Mouse (Mus musculus): ENCODE measurements around the gene Metrnl. TPM values are rescaled to one million over a fixed set of nuclear protein-coding genes. Genes with fewer than 3 reads are reported as not detected.

Metrnl gene
- polyA plus RNA-seq, 1 experiment from 2014 or later: 35.4 TPM

- ATAC-seq (replicated peaks; ENCODE audit: low FRiP score, low read depth) (no peak), DNase-seq (ENCODE audit: low spot score) (no peak)
- H3K9ac ChIP-seq (ENCODE audit: low read depth, low read length): no peak overlapping the region
- no peak for TF ChIP-seq CTCF (IDR thresholded peaks at IDR 0.05; ENCODE audit: low read depth)
- 84% methylated on average over 5 of the region's 5 CpGs for WGBS
- H3K36me3 ChIP-seq (ENCODE audit: insufficient read depth, low read length): no peaks in the 10 kb centered on the region
- H3K9me3 ChIP-seq (replicated peaks; ENCODE audit: low read length): no peaks in the 10 kb centered on the region
- H3K27me3 ChIP-seq (ENCODE audit: insufficient read depth, low read length): no peaks in the 10 kb centered on the region
- no peaks in the 10 kb centered on the region for H3K4me1 ChIP-seq (replicated peaks; ENCODE audit: insufficient read depth, low read length)
- H3K4me3 ChIP-seq (replicated peaks; ENCODE audit: low read depth, low read length): no peak overlapping the region
- no peak overlapping the region for H3K27ac ChIP-seq
- H3K4me2 ChIP-seq (ENCODE audit: low read length): no peak overlapping the region
Observed at GRCm38 (mm10) chr11:121695304-121696064, 5.9 kb upstream of the Metrnl start.

GRCm38 (mm10) chr11:121697271-121697670 is 4.1 kb upstream of the Metrnl start:
- TF ChIP-seq CTCF (IDR thresholded peaks at IDR 0.05; ENCODE audit: low read depth): no peak
- Histone ChIP-seq H3K9ac (ENCODE audit: low read depth, low read length) (no peak overlapping the region), H3K36me3 (ENCODE audit: insufficient read depth, low read length) (no peaks in the 10 kb centered on the region), H3K4me3 (replicated peaks; ENCODE audit: low read depth, low read length) (no peak overlapping the region), H3K27me3 (ENCODE audit: insufficient read depth, low read length) (no peaks in the 10 kb centered on the region), H3K27ac (no peak overlapping the region), H3K9me3 (replicated peaks; ENCODE audit: low read length) (no peaks in the 10 kb centered on the region), H3K4me1 (replicated peaks; ENCODE audit: insufficient read depth, low read length) (no peaks in the 10 kb centered on the region; the same call in 1 of the 2 replicates), H3K4me2 (ENCODE audit: low read length) (no peak overlapping the region)
- DNase-seq (ENCODE audit: low spot score) (no peak), ATAC-seq (replicated peaks; ENCODE audit: low FRiP score, low read depth) (no peak)
- 85% methylated on average over 4 of the region's 4 CpGs for WGBS

GRCm38 (mm10) chr11:121698381-121698955 is 2.9 kb upstream of the Metrnl start:
- Histone ChIP-seq H3K27me3 (ENCODE audit: insufficient read depth, low read length) (no peaks in the 10 kb centered on the region), H3K36me3 (ENCODE audit: insufficient read depth, low read length) (no peaks in the 10 kb centered on the region), H3K4me2 (ENCODE audit: low read length) (no peak overlapping the region), H3K4me3 (replicated peaks; ENCODE audit: low read depth, low read length) (no peak overlapping the region), H3K4me1 (replicated peaks; ENCODE audit: insufficient read depth, low read length) (no peaks in the 10 kb centered on the region; the same call in 1 of the 2 replicates), H3K27ac (no peak overlapping the region), H3K9me3 (replicated peaks; ENCODE audit: low read length) (no peaks in the 10 kb centered on the region), H3K9ac (ENCODE audit: low read depth, low read length) (no peak overlapping the region)
- 73% methylated on average over 5 of the region's 5 CpGs for WGBS
- no peak for DNase-seq (ENCODE audit: low spot score)
- no peak for ATAC-seq (replicated peaks; ENCODE audit: low FRiP score, low read depth)
- TF ChIP-seq CTCF (IDR thresholded peaks at IDR 0.05; ENCODE audit: low read depth): no peak

- H3K27me3 ChIP-seq (ENCODE audit: insufficient read depth, low read length): no peaks in the 10 kb centered on the region
- H3K36me3 ChIP-seq (ENCODE audit: insufficient read depth, low read length): no peaks in the 10 kb centered on the region
- ATAC-seq (replicated peaks; ENCODE audit: low FRiP score, low read depth) (peak; percentile 93), DNase-seq (ENCODE audit: low spot score) (peak; percentile 94)
- peak; percentile 20; the same call in 1 of the 2 replicates for TF ChIP-seq CTCF (IDR thresholded peaks at IDR 0.05; ENCODE audit: low read depth)
- under 1% methylated on average over 63 of the region's 69 CpGs for WGBS
- H3K4me1 ChIP-seq (replicated peaks; ENCODE audit: insufficient read depth, low read length): no peaks in the 10 kb centered on the region; the same call in 1 of the 2 replicates
- H3K9me3 ChIP-seq (replicated peaks; ENCODE audit: low read length): no peaks in the 10 kb centered on the region
- H3K4me3 ChIP-seq (replicated peaks; ENCODE audit: low read depth, low read length): peak overlapping the region; percentile 68
- H3K27ac ChIP-seq: peak overlapping the region; percentile 88
- H3K9ac ChIP-seq (ENCODE audit: low read depth, low read length): peak overlapping the region; percentile 73
- peak overlapping the region; percentile 97 for H3K4me2 ChIP-seq (ENCODE audit: low read length)
Observed at GRCm38 (mm10) chr11:121702111-121702894, 959 bp downstream of the Metrnl start.

DNA sequence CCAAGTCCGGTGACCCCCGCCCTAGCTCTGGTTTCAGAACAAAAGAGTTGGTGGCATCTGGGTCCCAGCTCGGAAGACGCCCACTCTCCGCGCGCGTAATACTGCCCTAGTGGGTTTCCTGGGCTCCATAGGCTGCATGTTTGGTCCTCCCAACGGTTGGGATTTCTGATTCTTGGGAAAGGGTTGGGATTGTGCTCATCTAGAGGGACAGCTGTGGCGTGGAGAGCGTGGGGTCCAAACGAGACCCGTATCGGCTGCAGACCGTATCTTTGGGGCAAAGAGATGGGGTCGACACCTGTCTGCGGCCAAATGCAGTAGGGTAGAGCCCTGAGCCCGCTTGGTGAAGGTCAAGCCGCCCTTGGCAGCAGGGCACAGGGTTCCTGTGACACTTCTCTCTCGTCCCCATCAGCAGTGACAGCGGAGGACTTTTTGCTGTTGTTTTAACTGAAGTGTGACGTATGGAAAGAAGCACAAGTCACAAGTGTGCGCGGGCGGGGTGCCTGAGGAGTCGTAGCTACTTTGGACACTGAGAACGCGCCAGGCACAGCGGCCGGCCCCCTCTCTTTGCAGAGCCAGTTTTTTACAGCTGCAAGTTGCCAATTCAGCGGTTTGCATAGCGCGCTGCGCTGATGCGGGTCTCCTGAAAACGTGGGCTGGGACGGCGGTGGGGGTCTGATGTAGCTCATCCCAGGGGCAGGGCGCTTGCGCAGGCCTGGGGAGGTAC is 1.7 kb downstream of the Metrnl start:
- H3K4me1 ChIP-seq (replicated peaks; ENCODE audit: insufficient read depth, low read length): no peaks in the 10 kb centered on the region; the same call in 1 of the 2 replicates
- peak overlapping the region; percentile 88 for H3K27ac ChIP-seq
- under 1% methylated on average over 40 of the region's 40 CpGs for WGBS
- peak overlapping the region; percentile 68 for H3K4me3 ChIP-seq (replicated peaks; ENCODE audit: low read depth, low read length)
- H3K9ac ChIP-seq (ENCODE audit: low read depth, low read length): peak overlapping the region; percentile 73
- H3K9me3 ChIP-seq (replicated peaks; ENCODE audit: low read length): no peaks in the 10 kb centered on the region
- DNase-seq (ENCODE audit: low spot score): peak; percentile 79
- no peak for TF ChIP-seq CTCF (IDR thresholded peaks at IDR 0.05; ENCODE audit: low read depth)
- peak; percentile 14; the same call in 1 of the 2 replicates for ATAC-seq (replicated peaks; ENCODE audit: low FRiP score, low read depth)
- H3K27me3 ChIP-seq (ENCODE audit: insufficient read depth, low read length): no peaks in the 10 kb centered on the region
- no peaks in the 10 kb centered on the region for H3K36me3 ChIP-seq (ENCODE audit: insufficient read depth, low read length)
- H3K4me2 ChIP-seq (ENCODE audit: low read length): peak overlapping the region; percentile 97

Measured in kidney, postnatal 0 days (tissue).